ENCODE assay signal across 18 mouse cellular contexts in genomic region chr2:26997498-26997897, GRCm38 (mm10). TPM values are rescaled to one million over a fixed set of nuclear protein-coding genes. Genes with fewer than 3 reads are reported as not detected.
DNase-seq lines count a peak whose midpoint lies in the region; ATAC-seq and TF ChIP-seq lines count a peak whose summit lies in the region.
"Had no signal": no experiment of that assay in that cellular context is flagged by ENCODE, and none has a peak within 500 bp of the region (broad histone marks: within the 10 kb centered on the region; RNA-seq: fewer than 3 reads in every experiment).

No protein-coding gene starts in this region.

- no peaks in the 10 kb centered on the region for H3K36me3 ChIP-seq in kidney, postnatal 0 days (ENCODE audit: insufficient read depth, low read length)
- no peaks in the 10 kb centered on the region for H3K36me3 ChIP-seq in kidney, embryonic 15.5 days
- no peaks in the 10 kb centered on the region for H3K36me3 ChIP-seq in forebrain, embryonic 12.5 days (replicated peaks)
- H3K36me3 ChIP-seq: G1E; liver, embryonic 13.5 days; midbrain, embryonic 12.5 days had no signal

- WGBS in kidney, postnatal 0 days, result 96% methylated on average over 1 of the region's 1 CpGs
- 90% methylated on average over 1 of the region's 1 CpGs for WGBS in kidney, embryonic 15.5 days
- WGBS in forebrain, embryonic 12.5 days, result 85% methylated on average over 1 of the region's 1 CpGs

- no peak for ATAC-seq in kidney, postnatal 0 days (replicated peaks; ENCODE audit: low FRiP score, low read depth)
- no peak for ATAC-seq in kidney, embryonic 15.5 days (replicated peaks; ENCODE audit: low FRiP score)
- ATAC-seq in forebrain, embryonic 12.5 days (ENCODE audit: low FRiP score), result no peak
- ATAC-seq: forebrain, postnatal 0 days had no signal

- no peaks in the 10 kb centered on the region for H3K4me1 ChIP-seq in kidney, postnatal 0 days (replicated peaks; ENCODE audit: insufficient read depth, low read length)
- no peaks in the 10 kb centered on the region for H3K4me1 ChIP-seq in kidney, embryonic 15.5 days
- H3K4me1 ChIP-seq in forebrain, embryonic 12.5 days, result no peaks in the 10 kb centered on the region
- H3K4me1 ChIP-seq: midbrain, embryonic 12.5 days had no signal

- no peaks in the 10 kb centered on the region for H3K9me3 ChIP-seq in kidney, postnatal 0 days (replicated peaks; ENCODE audit: low read length)
- no peaks in the 10 kb centered on the region for H3K9me3 ChIP-seq in kidney, embryonic 15.5 days (replicated peaks)
- no peaks in the 10 kb centered on the region for H3K9me3 ChIP-seq in forebrain, embryonic 12.5 days
- H3K9me3 ChIP-seq: G1E; liver, embryonic 13.5 days; midbrain, embryonic 12.5 days had no signal

- no peak overlapping the region for H3K4me3 ChIP-seq in kidney, postnatal 0 days (replicated peaks; ENCODE audit: low read depth, low read length)
- no peak overlapping the region for H3K4me3 ChIP-seq in kidney, embryonic 15.5 days (replicated peaks)
- H3K4me3 ChIP-seq in forebrain, embryonic 12.5 days (replicated peaks), result no peak overlapping the region
- H3K4me3 ChIP-seq: liver, embryonic 13.5 days; midbrain, embryonic 12.5 days; myocyte had no signal

- no peak overlapping the region for H3K9ac ChIP-seq in kidney, postnatal 0 days (ENCODE audit: low read depth, low read length)
- H3K9ac ChIP-seq in kidney, embryonic 15.5 days, result no peak overlapping the region
- no peak overlapping the region for H3K9ac ChIP-seq in forebrain, embryonic 12.5 days
- H3K9ac ChIP-seq: forebrain, postnatal 0 days; liver, embryonic 13.5 days; midbrain, embryonic 12.5 days had no signal

- TF ChIP-seq CTCF in kidney, postnatal 0 days (IDR thresholded peaks at IDR 0.05; ENCODE audit: low read depth), result peak; percentile 51

- no peak for DNase-seq in kidney, postnatal 0 days (ENCODE audit: low spot score)
- peak; percentile 47 for DNase-seq in thymus, postnatal 4 days
- DNase-seq in thymus, postnatal 10 days (ENCODE audit: low spot score in 2 of 2), result no peak
- peak; percentile 45 for DNase-seq in MN1 (ENCODE audit: low spot score)
- DNase-seq in gastrocnemius, postnatal 4 days (ENCODE audit: low spot score in 2 of 2), result no peak
- DNase-seq: cerebellum, postnatal 10 days; forebrain, postnatal 0 days; gastrocnemius, postnatal 25 days; heart, postnatal 36 days; kidney, postnatal 10 days; liver, embryonic 13.5 days; lung, postnatal 36 days had no signal

- no peak overlapping the region for H3K27ac ChIP-seq in kidney, postnatal 0 days
- H3K27ac ChIP-seq in kidney, embryonic 15.5 days, result no peak overlapping the region
- no peak overlapping the region for H3K27ac ChIP-seq in forebrain, embryonic 12.5 days
- H3K27ac ChIP-seq: liver, embryonic 13.5 days; midbrain, embryonic 12.5 days had no signal

- no peak overlapping the region for H3K4me2 ChIP-seq in kidney, postnatal 0 days (ENCODE audit: low read length)
- H3K4me2 ChIP-seq in kidney, embryonic 15.5 days, result no peak overlapping the region
- no peak overlapping the region for H3K4me2 ChIP-seq in forebrain, embryonic 12.5 days
- H3K4me2 ChIP-seq: heart, embryonic 11.5 days; liver, embryonic 13.5 days; midbrain, embryonic 12.5 days had no signal

- no peaks in the 10 kb centered on the region for H3K27me3 ChIP-seq in kidney, postnatal 0 days (ENCODE audit: insufficient read depth, low read length)
- H3K27me3 ChIP-seq in kidney, embryonic 15.5 days, result no peaks in the 10 kb centered on the region
- no peaks in the 10 kb centered on the region for H3K27me3 ChIP-seq in forebrain, embryonic 12.5 days
- H3K27me3 ChIP-seq: liver, embryonic 13.5 days; midbrain, embryonic 12.5 days had no signal

RNA-seq across cellular contexts. Expression of gene Cacfd1, which starts 12.2 kb away (rescaled TPM):
- polyA plus RNA-seq in kidney, postnatal 0 days (2015; fragmentation: Nextera tagmentation; extraction: Ambion mirVana), result 41.5 and 47.2 TPM in 2 replicates
- polyA plus RNA-seq in kidney, embryonic 15.5 days (2015; fragmentation: Nextera tagmentation; extraction: Ambion mirVana), result 61.0 and 66.1 TPM in 2 replicates
- polyA plus RNA-seq in forebrain, embryonic 12.5 days (2016; fragmentation: Nextera tagmentation; extraction: Ambion mirVana), result 120 and 126 TPM in 2 replicates
- total RNA-seq in gastrocnemius, postnatal 4 days (2021), result 10 to 100 TPM; 34.8 to 38.5 TPM

RNA-seq across cellular contexts. Expression of gene Adamts13, which starts 24.3 kb away (rescaled TPM):
- polyA plus RNA-seq in kidney, postnatal 0 days (2015; fragmentation: Nextera tagmentation; extraction: Ambion mirVana), result 0.04 and 0.13 TPM in 2 replicates
- 0.06 and 0.26 TPM in 2 replicates for polyA plus RNA-seq in kidney, embryonic 15.5 days (2015; fragmentation: Nextera tagmentation; extraction: Ambion mirVana)
- not detected in 2 replicates for polyA plus RNA-seq in forebrain, embryonic 12.5 days (2016; fragmentation: Nextera tagmentation; extraction: Ambion mirVana)
- under 1 TPM; 0.05 to 0.21 TPM for total RNA-seq in gastrocnemius, postnatal 4 days (2021)
- total RNA-seq: forebrain, postnatal 0 days; G1E; gastrocnemius, postnatal 25 days; heart, postnatal 36 days had no signal
- polyA plus RNA-seq: G1E; midbrain, embryonic 12.5 days; myocyte had no signal

RNA-seq across cellular contexts. Expression of gene Slc2a6, which starts 30.3 kb away (rescaled TPM):
- polyA plus RNA-seq in kidney, postnatal 0 days (2015; fragmentation: Nextera tagmentation; extraction: Ambion mirVana), result 0.49 and 0.51 TPM in 2 replicates
- 0.31 and 0.96 TPM in 2 replicates for polyA plus RNA-seq in kidney, embryonic 15.5 days (2015; fragmentation: Nextera tagmentation; extraction: Ambion mirVana)
- polyA plus RNA-seq in forebrain, embryonic 12.5 days (2016; fragmentation: Nextera tagmentation; extraction: Ambion mirVana), result 1.6 and 1.8 TPM in 2 replicates
- total RNA-seq in gastrocnemius, postnatal 4 days (2021), result under 1 TPM; 0.32 to 0.49 TPM
- polyA plus RNA-seq: G1E had no signal

RNA-seq across cellular contexts. Expression of gene Rexo4, which starts 33.3 kb away (rescaled TPM):
- polyA plus RNA-seq in kidney, postnatal 0 days (2015; fragmentation: Nextera tagmentation; extraction: Ambion mirVana), result 34.3 TPM in 2 replicates
- 49.7 and 50.1 TPM in 2 replicates for polyA plus RNA-seq in kidney, embryonic 15.5 days (2015; fragmentation: Nextera tagmentation; extraction: Ambion mirVana)
- polyA plus RNA-seq in forebrain, embryonic 12.5 days (2016; fragmentation: Nextera tagmentation; extraction: Ambion mirVana), result 40.3 and 43.1 TPM in 2 replicates
- 10 to 100 TPM; 23.8 to 29.4 TPM for total RNA-seq in gastrocnemius, postnatal 4 days (2021)

Comparison
In these comparisons a context has a peak if more than half of its experiments do, and no peak if none do; other contexts are left out.
1. DNase-seq: peak in thymus, postnatal 4 days (single experiment) and MN1 (single experiment); none in kidney, postnatal 0 days (single experiment), thymus, postnatal 10 days (0 of 2) and gastrocnemius, postnatal 4 days (0 of 2).